Mouse (Mus musculus) spleen, adult 18-20 months (tissue): ENCODE measurements around the gene Tha1.
A peak's percentile ranks its signal among the peaks of the same experiment; 100 is the strongest.

Experiments
- DNase-seq, 2 experiments: peaks; one replicate each; pipeline ENCODE4 v3.0.0; 2022; ENCODE audit warnings: mixed read lengths in 2 of 2

The Tha1 gene

GRCm38 (mm10) chr11:117880977-117881358 lies 7.7 kb upstream of the Tha1 start:
- DNase-seq, result no peak

GRCm38 (mm10) chr11:117880336-117880976 lies 7.2 kb upstream of the Tha1 start:
- DNase-seq, result no peak

- DNase-seq, result no peak
Observed at GRCm38 (mm10) chr11:117879676-117880075, 6.4 kb upstream of the Tha1 start.

- peak in 1 of 2 experiments; percentile 39 for DNase-seq
Observed at GRCm38 (mm10) chr11:117878892-117879291, 5.6 kb upstream of the Tha1 start.

- peak; percentile 45 to 55 for DNase-seq
Observed at GRCm38 (mm10) chr11:117877917-117878745, 4.8 kb upstream of the Tha1 start.

- no peak for DNase-seq
Observed at GRCm38 (mm10) chr11:117875681-117876080, 2.4 kb upstream of the Tha1 start.

GRCm38 (mm10) chr11:117874419-117874818 lies 1.1 kb upstream of the Tha1 start:
- DNase-seq, result no peak

- peak; percentile 62 to 72 for DNase-seq
Observed at GRCm38 (mm10) chr11:117871911-117872584, 1.2 kb downstream of the Tha1 start.

- DNase-seq, result no peak
Observed at GRCm38 (mm10) chr11:117871376-117871775, 1.9 kb downstream of the Tha1 start.

- DNase-seq, result peak; percentile 53 to 66
Observed at GRCm38 (mm10) chr11:117870688-117871365, 2.5 kb downstream of the Tha1 start.

GRCm38 (mm10) chr11:117865988-117866387 lies 7.3 kb downstream of the Tha1 start:
- no peak for DNase-seq

GRCm38 (mm10) chr11:117864805-117865204 lies 8.5 kb downstream of the Tha1 start:
- DNase-seq, result no peak

GRCm38 (mm10) chr11:117863174-117863856 lies 10.0 kb downstream of the Tha1 start:
- DNase-seq, result no peak

- no peak for DNase-seq
Observed at GRCm38 (mm10) chr11:117860601-117861000, 12.7 kb downstream of the Tha1 start, which contains the start of gene Tmem235. Gene Tmem235 (plus strand): TSS chr11:117860752.

GRCm38 (mm10) chr11:117858392-117858791 lies 14.9 kb downstream of the Tha1 start:
- DNase-seq, result no peak

GRCm38 (mm10) chr11:117857462-117857861 lies 15.8 kb downstream of the Tha1 start:
- no peak for DNase-seq

- DNase-seq, result no peak
Observed at GRCm38 (mm10) chr11:117855975-117856374, 17.3 kb downstream of the Tha1 start.

GRCm38 (mm10) chr11:117855360-117855759 lies 17.9 kb downstream of the Tha1 start:
- no peak for DNase-seq

- DNase-seq, result no peak
Observed at GRCm38 (mm10) chr11:117854241-117854640, 19.0 kb downstream of the Tha1 start.

- DNase-seq, result no peak
Observed at GRCm38 (mm10) chr11:117852875-117853274, 20.4 kb downstream of the Tha1 start.

- peak; percentile 95 to 99 for DNase-seq
Observed at GRCm38 (mm10) chr11:117848985-117849671, 24.2 kb downstream of the Tha1 start, which contains the start of gene Birc5. Gene Birc5 (plus strand): TSS chr11:117849251.
